Mouse (Mus musculus): ENCODE data around the gene Wars2. TPM values are rescaled to one million over a fixed set of nuclear protein-coding genes. Genes with fewer than 3 reads are reported as not detected.

Wars2 gene
- polyA plus RNA-seq, 1 experiment from 2014 or later: 10.4 TPM

DNA sequence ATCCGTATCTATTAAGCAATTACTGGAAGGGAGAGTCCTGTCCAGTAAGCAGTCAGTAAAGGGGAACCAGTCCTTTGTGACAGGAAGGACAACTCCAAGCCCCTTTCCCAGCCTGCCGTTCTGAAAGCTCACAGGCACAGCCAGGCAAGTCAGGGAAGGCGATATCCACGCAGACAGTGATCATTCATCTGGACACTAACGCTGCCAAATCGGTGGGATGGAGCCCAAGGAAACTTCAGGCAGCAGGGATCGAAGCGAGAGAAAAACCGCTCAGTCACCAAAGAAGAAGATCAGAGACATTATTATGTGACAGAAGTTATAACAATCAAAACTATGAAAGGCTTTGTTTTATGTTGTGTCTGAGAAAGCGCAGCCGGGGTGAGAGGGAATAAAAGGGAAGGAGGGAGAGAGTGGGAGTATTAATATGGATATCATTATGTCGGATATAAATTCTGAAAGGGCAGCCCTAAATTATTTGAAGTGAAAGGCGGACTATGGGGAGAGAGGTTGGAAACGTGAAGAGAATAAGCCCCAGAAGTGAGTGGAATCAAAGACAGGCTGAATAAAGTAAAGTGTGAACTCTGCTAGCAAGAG lies 70.3 kb downstream of the Wars2 start:
- H3K27ac ChIP-seq (replicated peaks; ENCODE audit: low read depth, low read length): no peak overlapping the region
- H3K36me3 ChIP-seq (ENCODE audit: control insufficient read depth, insufficient read depth, low read length): peaks cover 2% of the 10 kb centered on the region; the same call in 1 of the 2 replicates
- no peak overlapping the region for H3K4me2 ChIP-seq (ENCODE audit: low read depth, low read length)
- ATAC-seq (ENCODE audit: low read depth) (no peak), DNase-seq (ENCODE audit: low spot score) (no peak)
- no peak overlapping the region for H3K4me3 ChIP-seq (ENCODE audit: low read depth, low read length)
- no peaks in the 10 kb centered on the region for H3K4me1 ChIP-seq (ENCODE audit: control insufficient read depth, insufficient read depth, low read length)
- H3K9me3 ChIP-seq (ENCODE audit: control insufficient read depth, low read length): no peaks in the 10 kb centered on the region
- no peaks in the 10 kb centered on the region for H3K27me3 ChIP-seq (replicated peaks; ENCODE audit: control insufficient read depth, insufficient read depth, low read length)
- H3K9ac ChIP-seq (ENCODE audit: low read depth, low read length): no peak overlapping the region
- 38% methylated on average over 14 of the region's 14 CpGs for WGBS

DNA sequence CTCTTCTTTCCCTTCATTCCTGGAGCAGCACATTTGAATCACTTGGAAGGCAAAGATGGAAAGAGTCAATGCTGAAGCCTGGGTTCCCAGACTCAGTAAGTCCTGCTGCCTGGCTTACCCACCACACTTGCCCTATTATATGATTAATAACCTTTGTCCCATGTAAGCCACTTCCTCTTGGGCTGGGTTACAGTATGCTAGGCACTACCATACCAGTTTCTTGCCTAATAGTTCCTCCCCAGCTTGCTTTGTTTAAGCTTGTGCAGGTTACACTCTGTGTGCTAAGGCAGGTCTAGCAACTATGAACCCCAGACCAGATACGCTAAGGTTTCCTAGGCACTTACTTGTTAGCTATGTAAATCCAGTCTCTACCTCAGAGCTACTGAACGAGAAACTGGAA lies 86.9 kb downstream of the Wars2 start:
- no peak for ATAC-seq (ENCODE audit: low read depth)
- Histone ChIP-seq H3K9ac (ENCODE audit: low read depth, low read length) (no peak overlapping the region), H3K4me3 (ENCODE audit: low read depth, low read length) (no peak overlapping the region), H3K27ac (replicated peaks; ENCODE audit: low read depth, low read length) (no peak overlapping the region), H3K9me3 (ENCODE audit: control insufficient read depth, low read length) (0 out of 2 replicates have a peak, but pooled peaks cover 3% of the 10 kb centered on the region), H3K4me2 (ENCODE audit: low read depth, low read length) (no peak overlapping the region), H3K4me1 (ENCODE audit: control insufficient read depth, insufficient read depth, low read length) (no peaks in the 10 kb centered on the region), H3K27me3 (replicated peaks; ENCODE audit: control insufficient read depth, insufficient read depth, low read length) (no peaks in the 10 kb centered on the region; the same call in 1 of the 2 replicates), H3K36me3 (ENCODE audit: control insufficient read depth, insufficient read depth, low read length) (no peaks in the 10 kb centered on the region)
- WGBS: 65% methylated on average over 2 of the region's 2 CpGs
- no peak for DNase-seq (ENCODE audit: low spot score)

DNA sequence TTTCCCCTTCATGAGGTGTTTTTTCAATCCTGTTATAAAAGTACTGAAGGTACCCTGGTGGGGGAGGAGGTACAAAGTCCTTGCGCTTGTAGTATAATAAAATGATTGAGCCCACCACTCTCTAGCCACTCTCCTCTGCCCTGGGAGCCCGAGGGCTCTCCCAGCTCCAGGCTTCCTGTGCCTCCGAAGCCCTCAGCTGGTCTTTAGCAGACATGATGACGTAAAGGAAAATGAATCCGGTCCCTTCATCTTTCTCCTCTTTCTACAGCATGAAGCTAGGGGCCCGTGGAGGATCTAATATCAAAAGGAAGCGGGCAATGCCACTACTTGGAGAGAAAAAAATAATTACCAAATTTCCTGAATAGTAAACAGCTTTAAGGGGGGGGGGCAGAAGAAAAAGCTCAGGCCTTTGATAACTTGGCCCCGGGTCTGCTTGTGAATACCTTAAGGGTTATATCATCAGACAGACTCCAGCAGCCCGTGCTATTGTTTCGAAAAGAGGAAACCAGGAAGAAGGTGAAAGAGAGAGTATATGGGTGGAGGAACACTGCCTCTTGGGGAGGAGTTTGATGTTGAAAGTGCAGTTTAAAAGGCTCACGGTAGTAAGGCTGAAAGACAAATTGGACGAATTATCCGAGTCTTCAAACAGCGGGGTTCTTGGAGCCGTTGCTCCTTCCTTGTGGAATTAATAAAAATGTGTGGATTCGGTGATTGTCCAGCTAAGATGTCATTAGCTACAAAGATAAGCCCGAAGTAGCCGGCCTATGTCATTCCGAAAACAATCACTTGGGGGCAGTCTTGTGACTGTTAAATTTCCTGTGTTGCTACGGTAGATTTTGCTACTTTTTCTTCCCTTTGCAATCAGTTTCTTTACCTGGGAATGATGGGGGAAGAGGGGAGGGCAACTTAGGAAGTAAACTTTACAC lies 92.8 kb downstream of the Wars2 start:
- Histone ChIP-seq H3K27ac (replicated peaks; ENCODE audit: low read depth, low read length) (no peak overlapping the region), H3K9ac (ENCODE audit: low read depth, low read length) (no peak overlapping the region; the same call in 1 of the 2 replicates), H3K9me3 (ENCODE audit: control insufficient read depth, low read length) (0 out of 2 replicates have a peak, but pooled peaks cover 3% of the 10 kb centered on the region), H3K4me1 (ENCODE audit: control insufficient read depth, insufficient read depth, low read length) (peaks cover 4% of the 10 kb centered on the region; the same call in 1 of the 2 replicates), H3K36me3 (ENCODE audit: control insufficient read depth, insufficient read depth, low read length) (no peaks in the 10 kb centered on the region), H3K27me3 (replicated peaks; ENCODE audit: control insufficient read depth, insufficient read depth, low read length) (peaks cover 43% of the 10 kb centered on the region), H3K4me2 (ENCODE audit: low read depth, low read length) (peak overlapping the region; percentile 51), H3K4me3 (ENCODE audit: low read depth, low read length) (peak overlapping the region; percentile 28)
- WGBS: 4% methylated on average over 20 of the region's 20 CpGs
- ATAC-seq (ENCODE audit: low read depth) (peak; percentile 60), DNase-seq (ENCODE audit: low spot score) (peak; percentile 77)

DNA sequence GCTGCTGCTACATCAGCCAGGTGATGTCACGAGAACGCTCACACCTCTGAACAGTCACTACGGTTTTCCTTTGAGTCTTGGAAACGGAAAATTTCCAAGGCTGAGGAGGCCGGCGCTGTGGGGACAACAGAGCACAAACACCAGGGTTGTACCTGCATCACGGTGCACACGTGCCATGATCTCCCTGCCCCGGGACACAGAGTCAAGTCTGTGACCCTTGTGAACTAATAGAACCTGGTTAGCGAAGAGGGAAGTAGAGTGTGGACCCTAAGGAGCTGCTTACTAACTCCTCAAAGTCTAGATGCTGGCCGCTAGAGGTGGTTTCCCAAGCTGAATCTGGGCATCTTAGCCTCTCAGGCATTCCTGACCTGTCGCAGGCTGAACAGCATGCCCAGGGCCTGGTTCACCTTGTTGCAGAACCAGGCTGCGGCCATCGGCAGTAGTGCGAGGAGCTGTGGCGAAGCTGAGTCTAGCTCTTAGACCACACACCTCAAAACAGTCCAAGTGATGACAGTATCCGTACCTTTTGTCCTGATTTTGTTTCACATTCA lies 93.5 kb downstream of the Wars2 start:
- DNase-seq (ENCODE audit: low spot score): no peak
- Histone ChIP-seq H3K9me3 (ENCODE audit: control insufficient read depth, low read length) (0 out of 2 replicates have a peak, but pooled peaks cover under 1% of the 10 kb centered on the region), H3K4me3 (ENCODE audit: low read depth, low read length) (peak overlapping the region; percentile 28), H3K27ac (replicated peaks; ENCODE audit: low read depth, low read length) (peak overlapping the region; percentile 3; the same call in 1 of the 2 replicates), H3K27me3 (replicated peaks; ENCODE audit: control insufficient read depth, insufficient read depth, low read length) (peaks cover 50% of the 10 kb centered on the region), H3K4me1 (ENCODE audit: control insufficient read depth, insufficient read depth, low read length) (peaks cover 4% of the 10 kb centered on the region; the same call in 1 of the 2 replicates), H3K4me2 (ENCODE audit: low read depth, low read length) (peak overlapping the region; percentile 51), H3K9ac (ENCODE audit: low read depth, low read length) (no peak overlapping the region; the same call in 1 of the 2 replicates), H3K36me3 (ENCODE audit: control insufficient read depth, insufficient read depth, low read length) (no peaks in the 10 kb centered on the region)
- peak; percentile 51; the same call in 1 of the 2 replicates for ATAC-seq (ENCODE audit: low read depth)
- 15% methylated on average over 17 of the region's 17 CpGs for WGBS

DNA sequence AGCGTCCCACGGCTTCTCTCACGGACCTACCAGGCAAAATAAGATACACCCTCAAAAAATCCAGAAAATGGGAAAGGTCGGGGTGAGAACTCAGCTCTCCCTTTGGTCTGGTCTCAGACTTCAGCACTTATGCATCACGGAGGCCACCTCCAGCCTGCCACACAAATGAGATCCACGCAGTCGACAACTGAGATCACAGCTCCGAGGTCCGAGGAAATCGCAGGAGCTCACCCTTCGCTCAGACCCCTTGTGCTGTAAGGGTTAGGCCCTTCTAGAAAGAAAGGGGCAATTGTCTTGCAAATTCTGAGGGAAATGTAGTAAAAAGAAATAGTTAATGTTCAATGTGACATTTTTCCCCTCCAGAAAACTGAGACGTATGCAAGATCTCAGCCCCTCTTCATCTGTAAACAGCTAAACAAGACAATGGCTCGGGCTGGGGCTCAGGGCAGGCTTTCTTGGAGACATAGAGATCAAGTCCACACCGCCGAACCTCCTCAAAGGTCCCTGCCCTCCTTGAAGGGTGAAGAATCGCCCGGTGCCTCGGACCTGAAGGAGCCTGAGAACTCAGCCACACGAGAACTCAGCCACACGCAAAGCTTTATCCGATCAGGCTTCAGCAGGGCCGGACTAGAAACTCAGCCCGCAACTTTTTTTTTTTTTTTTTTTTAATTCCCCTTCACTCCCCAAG lies 94.4 kb downstream of the Wars2 start:
- Histone ChIP-seq H3K4me2 (ENCODE audit: low read depth, low read length) (0 out of 2 replicates have a peak overlapping the region, but pooled peaks have one; percentile 19), H3K9ac (ENCODE audit: low read depth, low read length) (no peak overlapping the region; the same call in 1 of the 2 replicates), H3K36me3 (ENCODE audit: control insufficient read depth, insufficient read depth, low read length) (no peaks in the 10 kb centered on the region), H3K27me3 (replicated peaks; ENCODE audit: control insufficient read depth, insufficient read depth, low read length) (peaks cover 59% of the 10 kb centered on the region), H3K27ac (replicated peaks; ENCODE audit: low read depth, low read length) (no peak overlapping the region), H3K4me1 (ENCODE audit: control insufficient read depth, insufficient read depth, low read length) (peaks cover 4% of the 10 kb centered on the region; the same call in 1 of the 2 replicates), H3K4me3 (ENCODE audit: low read depth, low read length) (no peak overlapping the region), H3K9me3 (ENCODE audit: control insufficient read depth, low read length) (no peaks in the 10 kb centered on the region)
- WGBS: 11% methylated on average over 23 of the region's 23 CpGs
- ATAC-seq (ENCODE audit: low read depth): no peak
- DNase-seq (ENCODE audit: low spot score): no peak

DNA sequence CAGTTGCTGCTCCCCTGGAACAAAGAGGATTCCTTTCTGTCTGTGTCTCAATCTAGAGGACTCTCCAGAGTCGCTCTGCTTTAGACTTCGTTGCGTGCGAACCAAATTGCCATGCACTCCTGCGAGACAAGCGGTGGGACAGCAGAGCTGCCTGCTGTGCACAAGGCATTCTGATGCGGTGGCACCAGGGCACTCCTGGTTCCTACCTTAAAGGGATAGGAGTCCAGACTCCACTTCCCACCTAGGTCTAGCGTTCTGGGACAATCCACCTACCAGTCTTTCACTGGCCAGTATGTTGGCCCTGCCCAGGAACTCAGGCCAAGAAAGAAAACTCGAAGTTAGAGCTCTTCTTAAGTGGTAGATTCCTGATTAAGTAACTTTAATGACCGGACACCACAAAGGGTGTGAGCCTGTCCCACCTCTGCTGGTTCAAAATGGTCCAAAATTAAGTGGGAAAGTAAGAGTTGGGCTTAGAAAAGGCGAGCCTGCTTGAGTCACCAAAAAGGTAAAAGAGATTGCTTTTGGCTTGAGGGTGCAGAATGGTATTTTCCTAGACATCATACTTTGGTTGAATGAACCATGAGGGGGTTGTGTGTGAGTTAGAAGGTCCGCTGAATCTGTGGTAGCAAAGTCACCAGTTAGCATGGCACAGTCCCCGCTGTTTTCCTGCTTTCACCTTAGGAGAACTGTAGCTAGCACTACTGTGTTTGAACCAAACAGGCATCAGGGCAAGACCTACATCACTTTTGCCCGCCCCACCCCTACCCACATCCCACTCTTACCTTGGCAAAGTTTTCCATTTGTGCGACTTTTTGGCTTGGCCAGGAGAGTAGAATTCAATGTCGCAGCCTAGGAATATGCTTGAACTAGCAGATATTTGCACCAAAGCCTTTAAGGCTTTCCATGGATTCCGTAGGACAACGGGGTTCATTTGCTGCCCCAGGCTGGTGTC lies 95.2 kb downstream of the Wars2 start:
- DNase-seq (ENCODE audit: low spot score) (no peak), ATAC-seq (ENCODE audit: low read depth) (no peak)
- peaks cover 4% of the 10 kb centered on the region; the same call in 1 of the 2 replicates for H3K4me1 ChIP-seq (ENCODE audit: control insufficient read depth, insufficient read depth, low read length)
- H3K27ac ChIP-seq (replicated peaks; ENCODE audit: low read depth, low read length): no peak overlapping the region
- H3K27me3 ChIP-seq (replicated peaks; ENCODE audit: control insufficient read depth, insufficient read depth, low read length): peaks cover 66% of the 10 kb centered on the region
- H3K36me3 ChIP-seq (ENCODE audit: control insufficient read depth, insufficient read depth, low read length): no peaks in the 10 kb centered on the region
- no peaks in the 10 kb centered on the region for H3K9me3 ChIP-seq (ENCODE audit: control insufficient read depth, low read length)
- no peak overlapping the region; the same call in 1 of the 2 replicates for H3K9ac ChIP-seq (ENCODE audit: low read depth, low read length)
- H3K4me3 ChIP-seq (ENCODE audit: low read depth, low read length): no peak overlapping the region
- WGBS: 16% methylated on average over 18 of the region's 18 CpGs
- 0 out of 2 replicates have a peak overlapping the region, but pooled peaks have one; percentile 10 for H3K4me2 ChIP-seq (ENCODE audit: low read depth, low read length)

DNA sequence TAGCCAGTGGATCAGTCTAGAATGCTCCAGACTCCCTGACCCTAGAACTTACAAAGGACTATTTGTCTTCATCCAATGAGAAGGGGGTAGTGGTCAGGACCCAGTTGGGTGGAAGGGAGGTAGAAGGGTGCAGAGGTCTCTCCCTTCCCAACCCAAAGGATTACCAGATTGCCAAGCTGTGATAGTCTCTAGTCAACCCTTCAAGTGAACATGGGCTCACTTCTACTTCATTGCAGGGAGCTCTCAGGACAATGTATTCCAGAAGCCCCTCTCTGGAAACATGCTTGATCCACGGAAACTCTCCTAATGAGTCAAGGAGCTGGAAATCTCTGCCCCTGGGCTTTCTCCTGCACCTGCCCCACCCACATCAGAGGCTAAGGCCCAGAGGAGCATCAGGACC lies 97.8 kb downstream of the Wars2 start:
- no peak for ATAC-seq (ENCODE audit: low read depth)
- H3K36me3 ChIP-seq (ENCODE audit: control insufficient read depth, insufficient read depth, low read length): no peaks in the 10 kb centered on the region
- H3K4me3 ChIP-seq (ENCODE audit: low read depth, low read length): no peak overlapping the region
- DNase-seq (ENCODE audit: low spot score): no peak
- no peaks in the 10 kb centered on the region for H3K9me3 ChIP-seq (ENCODE audit: control insufficient read depth, low read length)
- peaks cover 8% of the 10 kb centered on the region; the same call in 1 of the 2 replicates for H3K4me1 ChIP-seq (ENCODE audit: control insufficient read depth, insufficient read depth, low read length)
- 8% methylated on average over 1 of the region's 1 CpGs for WGBS
- H3K27ac ChIP-seq (replicated peaks; ENCODE audit: low read depth, low read length): no peak overlapping the region
- H3K4me2 ChIP-seq (ENCODE audit: low read depth, low read length): no peak overlapping the region
- peaks cover 90% of the 10 kb centered on the region for H3K27me3 ChIP-seq (replicated peaks; ENCODE audit: control insufficient read depth, insufficient read depth, low read length)
- H3K9ac ChIP-seq (ENCODE audit: low read depth, low read length): no peak overlapping the region
